Mouse (Mus musculus) C2C12 (cell line): ENCODE data around the gene Pcare.

Experiments
- CEBPB ChIP-seq: IDR thresholded peaks from one replicate; pipeline ENCODE4 v1.6.1; 2011; ENCODE audit warnings: low read depth, mild to moderate bottlenecking, control low read depth, moderate library complexity
- CTCF ChIP-seq: IDR thresholded peaks from one replicate; pipeline ENCODE4 v1.5.1; 2011; ENCODE audit not compliant: control insufficient read depth, insufficient read depth, insufficient read length
- FOSL1 ChIP-seq: IDR thresholded peaks from one replicate; pipeline ENCODE4 v1.8.0; 2011; ENCODE audit warnings: mild to moderate bottlenecking, low read length; ENCODE audit not compliant: poor library complexity, insufficient read depth, severe bottlenecking
- MAX ChIP-seq: IDR thresholded peaks from one replicate; pipeline ENCODE4 v1.6.1; 2011; ENCODE audit warnings: mild to moderate bottlenecking, control low read depth
- MYOD1 ChIP-seq: IDR thresholded peaks from one replicate; pipeline ENCODE4 v1.6.1; 2011; ENCODE audit warnings: low read depth; ENCODE audit not compliant: control insufficient read depth, insufficient read length
- MYOG ChIP-seq: IDR thresholded peaks from one replicate; pipeline ENCODE4 v1.6.1; 2011; ENCODE audit not compliant: control insufficient read depth, insufficient read length; ENCODE audit errors: extremely low read depth
- USF1 ChIP-seq: IDR thresholded peaks from one replicate; pipeline ENCODE4 v1.6.1; 2011; ENCODE audit warnings: low read depth, mild to moderate bottlenecking, control low read depth, moderate library complexity

DNA sequence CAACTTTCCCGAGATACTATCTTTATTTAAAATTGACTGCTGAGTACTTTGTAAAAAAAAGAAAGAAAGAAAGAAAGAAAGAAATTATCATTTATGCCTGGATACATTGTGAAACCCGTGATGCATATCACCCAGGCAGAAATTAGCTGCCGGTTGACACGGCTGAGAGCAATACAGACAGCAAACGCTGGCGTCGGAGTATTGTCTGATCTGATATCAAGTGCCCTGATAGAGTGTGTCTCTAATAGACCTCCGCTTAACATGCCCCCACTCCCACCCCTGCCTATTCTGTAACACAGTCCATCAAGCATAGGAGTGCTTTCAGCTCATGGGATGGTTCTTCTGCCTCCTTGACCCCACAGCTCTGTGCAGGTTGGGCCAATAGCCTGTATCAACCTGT lies 5.1 kb downstream of the Pcare start:
- TF ChIP-seq CTCF (no peak), MYOG (no peak), USF1 (no peak), MAX (no peak), MYOD1 (no peak), CEBPB (no peak), FOSL1 (no peak)
